Mouse (Mus musculus): ENCODE data around the gene Fermt2.

Gene Fermt2

GRCm38 (mm10) chr14:45430066-45430842, 99.7 kb downstream of the Fermt2 start:
- DNase-seq: no peak

- peak; percentile 88 for DNase-seq
Observed at GRCm38 (mm10) chr14:45423220-45423619, 106.7 kb downstream of the Fermt2 start.

- no peak for DNase-seq
Observed at GRCm38 (mm10) chr14:45422371-45422770, 107.5 kb downstream of the Fermt2 start.

DNA sequence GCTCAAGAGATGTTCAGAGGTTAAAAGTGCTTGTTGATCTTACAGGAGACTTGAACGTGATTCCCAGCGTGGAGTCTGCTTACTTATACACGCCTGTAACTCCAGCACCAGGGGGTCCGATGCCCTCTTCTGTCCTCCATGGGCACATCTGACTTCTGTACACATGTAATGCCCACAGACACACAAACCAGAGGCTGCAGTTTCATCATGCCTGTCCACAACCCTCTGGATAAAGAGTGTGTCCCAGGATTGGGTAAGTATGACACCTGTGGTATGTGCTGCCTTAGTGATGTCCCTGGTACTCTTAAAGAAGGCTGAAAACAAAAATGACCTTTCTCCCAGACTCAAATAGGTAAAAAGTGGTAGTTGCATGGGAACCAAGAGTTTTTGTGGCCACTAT, 110.6 kb downstream of the Fermt2 start:
- DNase-seq: no peak

DNA sequence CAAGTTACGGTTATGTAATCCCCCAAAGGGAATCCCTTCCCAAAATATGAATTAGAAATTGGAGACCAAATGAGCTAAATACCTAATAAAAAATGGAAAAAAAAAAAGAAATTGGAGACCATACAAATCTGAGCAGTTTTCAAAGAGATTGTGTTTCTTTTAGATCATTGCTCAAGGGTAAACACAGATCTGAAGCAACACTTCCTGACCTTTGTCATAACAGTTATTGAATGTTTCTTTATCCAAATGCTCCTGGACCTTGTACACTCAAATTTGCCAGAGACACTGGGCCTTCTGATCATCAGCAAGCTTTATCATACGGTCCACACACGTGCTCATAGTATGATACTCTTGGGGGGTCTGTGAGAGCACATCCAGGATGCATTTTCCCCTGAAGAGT, 111.4 kb downstream of the Fermt2 start:
- no peak for DNase-seq

GRCm38 (mm10) chr14:45416265-45416664, 113.7 kb downstream of the Fermt2 start:
- no peak for DNase-seq
